Mouse (Mus musculus) B cell, adult 2 months (primary cell): ENCODE results near the gene Ccdc97.
"Not testable (repeated sequence)": the region's sequence is repeated elsewhere in the genome, so short reads cannot be mapped to it uniquely, and the experiment has no call there.

Experiments
- DNase-seq, 2 experiments: peaks; one replicate each; pipeline ENCODE4 v3.0.0; 2022

Gene Ccdc97

DNA sequence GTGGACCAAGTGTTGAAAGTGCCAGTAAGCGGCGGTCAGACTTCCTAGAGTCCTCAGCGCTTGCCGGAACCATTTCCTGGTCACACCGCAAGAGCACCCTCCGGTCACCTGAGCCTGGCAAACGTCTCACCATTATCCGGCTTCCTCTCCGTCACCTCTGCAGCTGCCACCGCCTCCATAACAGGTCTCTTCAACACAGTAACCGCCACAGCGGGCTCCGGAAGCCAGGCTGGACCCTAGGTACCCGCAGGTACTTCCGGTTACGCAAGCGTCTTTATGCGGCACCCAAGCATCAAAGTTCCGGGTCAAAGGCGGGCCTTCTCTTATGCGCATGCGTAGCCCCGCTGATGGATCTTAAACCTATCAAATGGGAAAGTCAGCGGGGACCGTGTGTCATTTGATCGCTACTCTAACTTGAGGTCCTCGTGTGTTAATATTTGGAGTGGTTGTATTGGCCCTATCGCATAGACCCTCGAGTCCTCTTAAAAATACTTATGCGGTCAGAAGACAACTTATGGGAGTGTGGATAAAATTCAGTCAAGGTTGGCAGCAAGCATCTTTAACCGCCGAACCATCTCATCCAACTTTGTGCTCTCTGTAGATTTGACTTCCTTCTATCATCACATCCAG lies at the start of gene Ccdc97:
Gene Ccdc97, minus strand, starts transcription at position 301 of the 630 bp plus-strand sequence.
- DNase-seq, result peak; percentile 89 to 90

DNA sequence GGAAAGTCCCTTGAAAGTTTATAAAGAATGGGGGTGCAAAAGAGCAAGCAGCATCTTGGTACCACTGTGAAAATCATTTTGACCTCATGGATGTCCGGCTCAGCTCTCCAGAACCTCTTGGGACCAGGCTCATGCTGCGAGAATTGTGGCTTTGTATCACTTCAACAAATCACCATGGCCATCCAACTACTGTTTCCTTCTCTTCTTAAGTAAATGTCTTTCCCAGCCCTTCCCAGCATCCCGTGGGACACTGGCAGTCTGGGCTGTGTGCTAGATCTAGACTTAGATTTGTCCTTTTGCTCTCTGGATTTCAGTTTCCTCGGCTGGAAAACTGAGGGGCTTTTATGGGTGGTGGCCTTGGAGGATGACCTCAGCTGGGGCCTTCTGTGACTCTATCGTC lies 49.3 kb upstream of the Ccdc97 start:
- DNase-seq, result no peak

DNA sequence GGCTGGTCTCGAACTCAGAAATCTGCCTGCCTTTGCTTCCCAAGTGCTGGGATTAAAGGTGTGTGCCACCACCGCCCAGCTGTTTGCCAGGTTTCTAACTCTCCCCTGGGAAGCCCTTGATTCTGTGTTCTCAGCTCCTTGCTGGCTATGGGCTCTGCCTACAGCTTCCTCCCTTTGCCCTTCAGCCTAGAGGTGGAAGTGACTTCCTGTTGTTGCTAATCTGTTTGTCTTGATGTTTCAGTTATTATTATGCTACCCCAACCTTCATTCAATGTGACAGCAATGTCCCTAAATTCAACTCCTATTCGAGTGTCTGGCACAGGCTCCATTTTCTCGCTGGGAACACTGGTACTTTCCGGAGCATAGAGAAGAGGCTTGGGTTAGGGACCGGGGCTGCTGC lies 47.2 kb upstream of the Ccdc97 start:
- DNase-seq, result no peak

DNA sequence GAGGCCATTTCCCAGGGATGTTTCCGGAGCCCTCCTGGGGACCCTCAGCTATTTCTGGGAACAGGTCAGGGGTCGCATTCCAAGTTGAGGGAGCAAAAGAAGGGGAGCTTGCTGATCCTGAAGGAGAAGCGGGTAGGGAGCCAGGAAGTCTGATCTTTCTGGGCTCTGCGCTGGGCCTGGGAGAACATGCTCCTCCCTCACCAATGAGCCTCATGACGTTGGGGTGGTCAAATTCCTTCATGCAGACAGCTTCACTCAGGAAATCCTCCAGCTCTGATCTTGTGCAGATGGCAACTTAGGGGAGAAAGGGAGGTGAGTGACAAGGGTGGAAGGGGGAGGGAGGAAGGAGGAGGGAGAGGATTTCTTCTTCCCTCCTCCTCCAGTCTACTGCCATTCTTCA lies 45.3 kb upstream of the Ccdc97 start:
- no peak for DNase-seq

GRCm38 (mm10) chr7:25763678-25764077 lies 44.8 kb upstream of the Ccdc97 start:
- DNase-seq, result no peak

- DNase-seq, result no peak
Observed at GRCm38 (mm10) chr7:25761354-25761753, 42.5 kb upstream of the Ccdc97 start.

- DNase-seq, result peak; percentile 94 to 97
Observed at GRCm38 (mm10) chr7:25756011-25756410, 37.1 kb upstream of the Ccdc97 start.

DNA sequence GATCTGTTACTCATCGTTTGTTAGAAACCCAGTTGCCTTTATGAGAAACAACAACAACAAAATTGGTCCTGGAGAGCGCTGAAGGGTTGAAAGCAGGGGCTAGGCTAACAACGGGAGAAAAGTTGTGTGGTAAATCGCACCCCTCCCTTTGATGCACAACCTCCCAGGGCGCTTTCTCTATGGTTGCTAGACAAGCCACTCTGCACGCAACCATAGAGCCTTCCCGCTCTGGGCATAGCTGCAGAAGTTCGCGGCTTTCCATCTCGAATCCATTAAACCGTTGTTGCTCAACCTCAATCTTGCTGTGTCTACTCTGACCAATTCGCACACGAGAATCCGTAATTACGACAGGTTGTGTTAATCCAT lies 36.6 kb upstream of the Ccdc97 start:
- no peak for DNase-seq

GRCm38 (mm10) chr7:25754738-25755467 lies 36.0 kb upstream of the Ccdc97 start, which contains the start of gene Hnrnpul1:
TSS of gene Hnrnpul1 (minus strand) at chr7:25754757.
- DNase-seq, result peak; percentile 98 to 99

DNA sequence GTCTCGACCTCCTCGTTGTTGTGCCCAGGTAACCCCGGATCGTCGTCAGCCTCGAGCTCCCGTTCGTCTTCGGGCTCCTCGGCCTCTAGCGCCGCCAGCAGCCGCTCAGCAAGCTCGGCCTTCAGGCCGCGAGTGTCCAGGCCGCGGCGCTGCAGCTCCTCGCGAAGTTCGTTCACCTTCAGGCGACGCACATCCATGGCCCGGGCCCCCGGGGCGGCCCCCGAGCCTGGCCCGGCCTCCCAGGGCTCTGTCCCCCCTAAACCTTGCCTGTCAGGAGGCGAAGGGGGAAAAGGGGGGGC lies 35.5 kb upstream of the Ccdc97 start:
- no peak for DNase-seq

DNA sequence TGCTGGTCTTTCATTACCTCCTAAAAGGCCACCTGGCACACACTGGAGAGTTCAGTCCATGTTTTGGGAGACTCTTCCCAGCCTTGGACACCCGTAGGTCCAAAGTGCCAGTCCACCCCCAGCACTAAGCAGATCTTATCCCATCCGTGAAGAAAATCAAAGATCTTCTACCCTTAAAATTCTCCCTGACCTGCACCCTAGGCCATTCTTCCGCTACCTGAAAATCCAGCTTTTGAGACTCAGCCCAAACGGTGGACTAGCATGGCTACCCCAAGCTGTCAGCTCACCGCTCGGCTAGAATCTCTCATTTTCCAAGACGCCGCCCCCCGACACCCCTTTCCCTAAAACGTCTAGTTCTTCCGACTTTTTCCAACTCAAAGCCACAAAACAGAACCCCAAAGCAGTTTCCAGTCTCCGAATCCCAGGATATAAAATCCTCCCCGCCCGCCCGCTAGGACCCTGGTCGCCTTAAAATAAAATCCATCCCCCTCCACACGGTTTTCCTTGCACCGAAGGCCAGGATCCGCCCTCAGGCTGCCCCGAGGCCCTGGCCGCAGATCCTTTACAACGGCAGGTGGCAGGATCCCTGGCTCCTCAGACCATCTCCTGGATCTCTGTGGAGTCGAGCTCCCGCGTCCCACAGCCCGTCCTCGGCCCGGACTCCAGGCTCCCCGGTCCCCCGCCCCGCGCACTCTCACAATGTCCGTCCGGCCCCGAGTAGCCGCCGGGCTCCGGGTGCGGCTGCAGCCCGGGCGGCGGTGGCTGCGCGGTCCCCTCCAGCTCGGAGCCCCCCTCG lies 35.0 kb upstream of the Ccdc97 start:
- DNase-seq, result peak in 1 of 2 experiments; percentile 8

DNA sequence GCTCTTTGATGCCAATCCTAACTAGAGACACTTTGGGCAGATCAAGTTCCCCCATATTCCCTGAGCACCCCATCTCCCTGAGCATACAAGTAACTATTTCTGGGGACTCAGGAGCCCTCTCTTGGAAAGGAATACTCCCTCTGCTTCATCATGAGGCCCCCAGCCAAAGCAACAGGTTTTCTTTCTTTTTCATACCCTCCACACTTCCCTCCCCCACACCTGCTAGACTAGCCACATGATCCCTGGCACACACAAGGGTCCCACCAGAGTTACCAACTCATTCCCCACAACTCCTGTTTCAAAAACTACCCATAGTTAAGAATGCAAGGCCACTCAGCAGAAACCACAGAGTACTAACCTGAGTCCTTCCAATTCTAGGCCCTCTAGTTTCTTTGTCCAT lies 34.2 kb upstream of the Ccdc97 start:
- no peak for DNase-seq

GRCm38 (mm10) chr7:25746844-25747243 lies 28.0 kb upstream of the Ccdc97 start:
- no peak for DNase-seq

GRCm38 (mm10) chr7:25738277-25738676 lies 19.4 kb upstream of the Ccdc97 start:
- no peak for DNase-seq

GRCm38 (mm10) chr7:25736920-25737319 lies 18.0 kb upstream of the Ccdc97 start:
- peak in 1 of 2 experiments; percentile 17 for DNase-seq

- DNase-seq, result no peak
Observed at GRCm38 (mm10) chr7:25734991-25735390, 16.1 kb upstream of the Ccdc97 start.

GRCm38 (mm10) chr7:25731294-25732055 lies 12.6 kb upstream of the Ccdc97 start:
- no peak for DNase-seq

DNA sequence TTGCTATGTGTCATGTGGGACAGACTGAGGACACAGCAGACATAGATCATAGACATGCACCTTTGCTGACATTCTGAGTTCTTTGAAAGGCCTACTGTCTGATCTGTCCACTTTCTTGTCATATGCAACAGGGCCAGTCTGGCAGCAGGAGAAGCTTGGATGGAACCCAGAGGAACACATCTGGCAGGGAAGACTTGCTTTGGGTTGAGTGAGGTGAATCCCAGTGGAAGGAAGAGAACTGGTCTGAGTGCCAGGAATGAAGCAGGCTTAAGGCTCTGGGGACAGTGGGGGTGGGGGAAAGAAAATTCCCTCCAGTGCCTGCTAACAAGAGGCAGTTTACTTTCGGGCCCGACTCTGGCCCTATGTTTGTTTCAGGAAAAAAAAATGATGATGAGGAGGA lies 11.0 kb upstream of the Ccdc97 start:
- DNase-seq, result no peak

DNA sequence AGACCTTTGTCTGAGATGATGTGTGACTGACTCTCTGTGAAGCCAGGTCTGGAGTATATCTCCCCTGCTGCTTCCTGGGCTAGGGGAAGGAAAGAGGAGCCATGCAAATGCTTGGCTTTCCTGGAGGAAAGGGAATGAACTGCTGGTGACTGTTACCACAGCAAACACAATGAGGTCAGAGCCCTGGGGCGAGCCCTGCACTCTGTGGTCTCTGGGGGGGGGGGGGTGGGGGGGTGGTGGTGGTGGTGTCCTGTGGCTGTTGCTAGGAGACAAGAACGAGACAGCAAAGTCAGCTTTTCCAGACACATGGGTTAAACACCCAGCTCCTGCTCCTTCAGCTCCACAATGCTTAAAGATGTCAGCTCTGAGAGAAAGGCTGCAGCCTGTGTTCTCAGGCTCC lies 10.5 kb upstream of the Ccdc97 start:
- DNase-seq, result no peak

DNA sequence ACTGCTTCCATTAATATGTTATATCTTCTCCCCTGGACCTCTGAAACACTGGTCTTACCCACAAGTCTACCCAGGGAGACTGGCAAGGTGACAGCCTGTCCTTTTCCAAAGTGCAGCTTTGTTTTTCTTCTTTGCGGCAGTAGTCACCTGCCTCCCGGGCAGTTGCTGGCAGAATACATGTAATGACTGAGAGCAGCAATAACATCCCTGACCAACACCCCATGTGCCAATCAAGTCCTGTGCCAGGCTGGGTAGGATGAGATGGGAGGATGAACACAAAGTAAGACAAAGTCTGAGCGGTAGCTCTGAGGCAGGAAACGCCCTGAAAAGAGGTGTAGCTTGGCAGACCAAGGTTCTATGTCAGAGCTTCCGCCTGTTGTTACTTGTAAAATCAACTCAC lies 8.9 kb upstream of the Ccdc97 start:
- DNase-seq, result no peak

DNA sequence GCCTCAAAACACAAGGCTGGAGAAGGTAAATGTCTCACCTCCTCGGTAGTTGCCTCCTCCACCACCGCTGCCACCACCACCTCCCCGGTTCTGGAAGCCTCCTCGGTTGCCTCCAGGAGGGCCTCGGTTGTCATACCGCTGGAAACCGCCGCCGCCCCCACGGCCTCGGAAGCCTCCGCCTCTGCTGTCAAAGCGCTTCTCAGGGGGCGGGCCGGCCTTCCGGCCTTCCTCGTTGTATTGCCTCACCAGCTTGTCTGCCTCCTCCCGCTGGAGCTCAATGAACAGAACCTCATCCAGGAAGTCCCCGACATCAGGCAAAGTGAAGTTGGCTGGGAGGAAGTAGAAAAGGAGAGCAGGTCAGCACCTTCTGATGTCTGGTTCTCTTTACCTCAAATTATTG lies 7.0 kb upstream of the Ccdc97 start:
- DNase-seq, result no peak

GRCm38 (mm10) chr7:25721776-25722175 lies 2.9 kb upstream of the Ccdc97 start:
- not testable (repeated sequence) for DNase-seq

GRCm38 (mm10) chr7:25720760-25721159 lies 1.9 kb upstream of the Ccdc97 start:
- no peak for DNase-seq
